Mouse (Mus musculus): ENCODE measurements around the gene Bok. TPM values are rescaled to one million over a fixed set of nuclear protein-coding genes. Genes with fewer than 3 reads are reported as not detected.
A peak's percentile ranks its signal among the peaks of the same experiment; 100 is the strongest.

Gene Bok
- total RNA-seq, 1 experiment = 21.1 TPM

GRCm38 (mm10) chr1:93731880-93732281, 46.4 kb downstream of the Bok start:
- Histone ChIP-seq H3K4me1 (ENCODE audit: control insufficient read depth in 2 of 2, insufficient read depth in 2 of 2, low read length in 2 of 2, poor library complexity in 1 of 2) (peaks cover 0 to 6% of the 10 kb centered on the region in 2 experiments; a peak in 1 of 4 replicates), H3K4me3 (ENCODE audit: insufficient read depth in 1 of 2, low read depth in 1 of 2, low read length in 2 of 2, poor library complexity in 1 of 2, severe bottlenecking in 1 of 2) (no peak overlapping the region), H3K27ac (ENCODE audit: insufficient read depth, low read depth, low read length, poor library complexity, severe bottlenecking) (no peak overlapping the region), H3K9ac (ENCODE audit: insufficient read depth, low read depth, low read length, poor library complexity, severe bottlenecking) (no peak overlapping the region), H3K36me3 (ENCODE audit: control insufficient read depth, insufficient read depth, low read length, poor library complexity, severe bottlenecking) (peaks cover 3% of the 10 kb centered on the region; the same call in 1 of the 2 replicates), H3K9me3 (ENCODE audit: control insufficient read depth, insufficient read depth, low read depth, low read length) (no peaks in the 10 kb centered on the region)
- TF ChIP-seq ZNF384 (IDR thresholded peaks at IDR 0.05; ENCODE audit: low read depth, low read length) (no peak), HCFC1 (IDR thresholded peaks at IDR 0.05; ENCODE audit: borderline replicate concordance, insufficient read depth, low read length) (peak; percentile 87)
- in situ Hi-C loops (cut with MboI; ENCODE audit: low sequenced_read_pairs in 2 of 2, unreplicated experiment in 2 of 2) = no loop called here
- DNase-seq (ENCODE audit: low read depth, low spot score) = no peak

- Histone ChIP-seq H3K4me3 (ENCODE audit: insufficient read depth in 1 of 2, low read depth in 1 of 2, low read length in 2 of 2, poor library complexity in 1 of 2, severe bottlenecking in 1 of 2) (no peak overlapping the region), H3K9me3 (ENCODE audit: control insufficient read depth, insufficient read depth, low read depth, low read length) (no peaks in the 10 kb centered on the region), H3K9ac (ENCODE audit: insufficient read depth, low read depth, low read length, poor library complexity, severe bottlenecking) (no peak overlapping the region), H3K4me1 (ENCODE audit: control insufficient read depth in 2 of 2, insufficient read depth in 2 of 2, low read length in 2 of 2, poor library complexity in 1 of 2) (peaks cover 3 to 10% of the 10 kb centered on the region in 2 experiments; a peak in 2 of 4 replicates), H3K27ac (ENCODE audit: insufficient read depth, low read depth, low read length, poor library complexity, severe bottlenecking) (no peak overlapping the region), H3K36me3 (ENCODE audit: control insufficient read depth, insufficient read depth, low read length, poor library complexity, severe bottlenecking) (peaks cover 3% of the 10 kb centered on the region; the same call in 1 of the 2 replicates)
- DNase-seq (ENCODE audit: low read depth, low spot score) = no peak
- TF ChIP-seq ZC3H11A (IDR thresholded peaks at IDR 0.05; ENCODE audit: borderline replicate concordance, low read depth, low read length) (no peak), CHD2 (IDR thresholded peaks at IDR 0.05; ENCODE audit: low read depth, low read length) (no peak), ZNF384 (IDR thresholded peaks at IDR 0.05; ENCODE audit: low read depth, low read length) (no peak), HCFC1 (IDR thresholded peaks at IDR 0.05; ENCODE audit: borderline replicate concordance, insufficient read depth, low read length) (no peak), MAFK (IDR thresholded peaks at IDR 0.05; ENCODE audit: insufficient read depth, low read depth, low read length) (no peak)
- in situ Hi-C loops (cut with MboI; ENCODE audit: low sequenced_read_pairs in 2 of 2, unreplicated experiment in 2 of 2) = no loop called here
Measured at GRCm38 (mm10) chr1:93735859-93736258, 50.4 kb downstream of the Bok start.

DNA sequence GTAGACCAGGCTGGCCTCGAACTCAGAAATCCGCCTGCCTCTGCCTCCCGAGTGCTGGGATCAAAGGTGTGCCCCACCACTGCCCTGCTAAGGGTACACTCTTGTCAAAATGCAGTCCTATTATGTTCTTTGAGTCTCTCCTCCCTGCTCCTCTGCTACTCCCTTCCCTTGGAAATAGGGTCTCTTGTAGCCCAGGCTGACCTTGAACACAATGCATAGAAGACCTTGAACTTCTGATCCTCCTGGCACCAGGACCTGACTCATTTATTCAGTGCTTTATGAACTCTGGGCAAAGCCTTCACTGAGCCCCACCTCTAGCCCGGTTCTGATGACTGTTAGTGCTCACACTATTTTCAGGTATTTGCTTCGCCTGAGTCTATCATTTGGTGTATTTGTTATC, 52.3 kb downstream of the Bok start:
- in situ Hi-C loops (cut with MboI; ENCODE audit: low sequenced_read_pairs in 2 of 2, unreplicated experiment in 2 of 2) = no loop called here
- DNase-seq (ENCODE audit: low read depth, low spot score) = no peak
- no peaks in the 10 kb centered on the region for H3K9me3 ChIP-seq (ENCODE audit: control insufficient read depth, insufficient read depth, low read depth, low read length)
- no peak for TF ChIP-seq ZNF384 (IDR thresholded peaks at IDR 0.05; ENCODE audit: low read depth, low read length)
- TF ChIP-seq CHD2 (IDR thresholded peaks at IDR 0.05; ENCODE audit: low read depth, low read length) = no peak
- no peak for TF ChIP-seq HCFC1 (IDR thresholded peaks at IDR 0.05; ENCODE audit: borderline replicate concordance, insufficient read depth, low read length)
- TF ChIP-seq MAFK (IDR thresholded peaks at IDR 0.05; ENCODE audit: insufficient read depth, low read depth, low read length) = no peak
- no peak for TF ChIP-seq ZC3H11A (IDR thresholded peaks at IDR 0.05; ENCODE audit: borderline replicate concordance, low read depth, low read length)
- no peaks in the 10 kb centered on the region; the same call in 1 of the 2 replicates for H3K36me3 ChIP-seq (ENCODE audit: control insufficient read depth, insufficient read depth, low read length, poor library complexity, severe bottlenecking)
- H3K4me1 ChIP-seq (ENCODE audit: control insufficient read depth in 2 of 2, insufficient read depth in 2 of 2, low read length in 2 of 2, poor library complexity in 1 of 2) = peaks cover 3 to 9% of the 10 kb centered on the region in 2 experiments; a peak in 2 of 4 replicates
- no peak overlapping the region for H3K27ac ChIP-seq (ENCODE audit: insufficient read depth, low read depth, low read length, poor library complexity, severe bottlenecking)
- no peak overlapping the region for H3K4me3 ChIP-seq (ENCODE audit: insufficient read depth in 1 of 2, low read depth in 1 of 2, low read length in 2 of 2, poor library complexity in 1 of 2, severe bottlenecking in 1 of 2)
- no peak overlapping the region for H3K9ac ChIP-seq (ENCODE audit: insufficient read depth, low read depth, low read length, poor library complexity, severe bottlenecking)

DNA sequence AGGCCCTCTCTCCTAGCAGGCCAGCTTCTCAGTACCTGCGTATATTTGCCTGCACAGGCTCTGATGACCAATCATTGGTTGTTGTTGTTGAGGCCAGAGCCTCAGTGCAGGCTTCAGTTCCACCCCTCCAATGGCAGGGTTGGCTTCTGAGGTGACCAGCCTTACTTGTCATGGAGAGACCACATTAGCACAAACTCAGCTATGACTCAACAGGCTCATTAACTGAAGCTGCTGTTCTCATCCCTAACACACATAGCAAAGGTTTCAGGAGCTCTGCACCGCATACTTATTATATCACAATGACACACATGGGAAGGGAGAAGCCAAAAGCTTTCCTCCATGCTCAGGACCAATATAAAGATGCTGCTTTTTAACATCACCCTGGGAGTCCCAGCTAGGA, 55.2 kb downstream of the Bok start:
- DNase-seq (ENCODE audit: low read depth, low spot score) = no peak
- Histone ChIP-seq H3K27ac (ENCODE audit: insufficient read depth, low read depth, low read length, poor library complexity, severe bottlenecking) (no peak overlapping the region), H3K36me3 (ENCODE audit: control insufficient read depth, insufficient read depth, low read length, poor library complexity, severe bottlenecking) (no peaks in the 10 kb centered on the region; the same call in 1 of the 2 replicates), H3K9me3 (ENCODE audit: control insufficient read depth, insufficient read depth, low read depth, low read length) (no peaks in the 10 kb centered on the region), H3K4me1 (ENCODE audit: control insufficient read depth in 2 of 2, insufficient read depth in 2 of 2, low read length in 2 of 2, poor library complexity in 1 of 2) (peaks cover 3 to 9% of the 10 kb centered on the region in 2 experiments; a peak in 2 of 4 replicates), H3K4me3 (ENCODE audit: insufficient read depth in 1 of 2, low read depth in 1 of 2, low read length in 2 of 2, poor library complexity in 1 of 2, severe bottlenecking in 1 of 2) (no peak overlapping the region), H3K9ac (ENCODE audit: insufficient read depth, low read depth, low read length, poor library complexity, severe bottlenecking) (no peak overlapping the region)
- TF ChIP-seq HCFC1 (IDR thresholded peaks at IDR 0.05; ENCODE audit: borderline replicate concordance, insufficient read depth, low read length) = no peak
- TF ChIP-seq CHD2 (IDR thresholded peaks at IDR 0.05; ENCODE audit: low read depth, low read length) = no peak
- TF ChIP-seq MAFK (IDR thresholded peaks at IDR 0.05; ENCODE audit: insufficient read depth, low read depth, low read length) = no peak
- TF ChIP-seq ZNF384 (IDR thresholded peaks at IDR 0.05; ENCODE audit: low read depth, low read length) = no peak
- TF ChIP-seq ZC3H11A (IDR thresholded peaks at IDR 0.05; ENCODE audit: borderline replicate concordance, low read depth, low read length) = no peak
- in situ Hi-C loops (cut with MboI; ENCODE audit: low sequenced_read_pairs in 2 of 2, unreplicated experiment in 2 of 2) = no loop called here

DNA sequence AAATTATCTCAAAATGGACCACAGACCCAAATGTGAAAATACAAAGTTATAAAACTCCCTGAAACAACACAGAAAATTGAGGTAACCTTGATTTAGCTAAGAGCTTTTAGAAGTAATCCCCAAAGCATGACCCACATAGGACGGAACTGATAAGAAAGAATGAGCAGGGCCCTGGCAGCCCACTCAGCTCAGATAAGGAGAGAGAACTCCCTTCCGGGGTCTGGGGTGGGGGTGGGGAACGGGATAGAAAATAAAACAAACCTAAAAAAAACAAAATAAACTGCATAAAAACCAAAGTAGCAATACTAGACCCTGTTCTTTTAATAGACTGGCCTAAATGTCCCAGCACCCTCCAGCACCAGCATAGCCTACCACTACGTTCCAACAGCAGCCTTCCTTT, 56.5 kb downstream of the Bok start:
- DNase-seq (ENCODE audit: low read depth, low spot score) = no peak
- peaks cover 3 to 7% of the 10 kb centered on the region in 2 experiments; a peak in 3 of 4 replicates for H3K4me1 ChIP-seq (ENCODE audit: control insufficient read depth in 2 of 2, insufficient read depth in 2 of 2, low read length in 2 of 2, poor library complexity in 1 of 2)
- H3K27ac ChIP-seq (ENCODE audit: insufficient read depth, low read depth, low read length, poor library complexity, severe bottlenecking) = no peak overlapping the region
- no peaks in the 10 kb centered on the region; the same call in 1 of the 2 replicates for H3K36me3 ChIP-seq (ENCODE audit: control insufficient read depth, insufficient read depth, low read length, poor library complexity, severe bottlenecking)
- in situ Hi-C loops (cut with MboI; ENCODE audit: low sequenced_read_pairs in 2 of 2, unreplicated experiment in 2 of 2) = no loop called here
- no peaks in the 10 kb centered on the region for H3K9me3 ChIP-seq (ENCODE audit: control insufficient read depth, insufficient read depth, low read depth, low read length)
- TF ChIP-seq ZNF384 (IDR thresholded peaks at IDR 0.05; ENCODE audit: low read depth, low read length) (no peak), CHD2 (IDR thresholded peaks at IDR 0.05; ENCODE audit: low read depth, low read length) (no peak), MAFK (IDR thresholded peaks at IDR 0.05; ENCODE audit: insufficient read depth, low read depth, low read length) (no peak), HCFC1 (IDR thresholded peaks at IDR 0.05; ENCODE audit: borderline replicate concordance, insufficient read depth, low read length) (no peak), ZC3H11A (IDR thresholded peaks at IDR 0.05; ENCODE audit: borderline replicate concordance, low read depth, low read length) (no peak)
- no peak overlapping the region for H3K4me3 ChIP-seq (ENCODE audit: insufficient read depth in 1 of 2, low read depth in 1 of 2, low read length in 2 of 2, poor library complexity in 1 of 2, severe bottlenecking in 1 of 2)
- no peak overlapping the region for H3K9ac ChIP-seq (ENCODE audit: insufficient read depth, low read depth, low read length, poor library complexity, severe bottlenecking)

Data from ES-E14 (cell line).